Mouse (Mus musculus) CD4-positive helper T cell, adult 2 months (primary cell): ENCODE measurements around the gene Fam98b.
A peak's percentile ranks its signal among the peaks of the same experiment; 100 is the strongest.

ENCODE experiments used
- DNase-seq: peaks from one replicate; pipeline ENCODE4 v3.0.0-alpha.2; 2012; ENCODE audit warnings: low read depth, missing footprints, low spot score

Gene Fam98b

GRCm38 (mm10) chr2:117303391-117304350 lies 54.1 kb downstream of the Fam98b start:
- no peak for DNase-seq

- no peak for DNase-seq
These were observed 55.4 kb downstream of the Fam98b start for GRCm38 (mm10) chr2:117304941-117305340.

GRCm38 (mm10) chr2:117307959-117308358 lies 58.4 kb downstream of the Fam98b start:
- DNase-seq: no peak

- no peak for DNase-seq
These were observed 59.5 kb downstream of the Fam98b start for GRCm38 (mm10) chr2:117309046-117309445.

- DNase-seq: no peak
These were observed 61.8 kb downstream of the Fam98b start for GRCm38 (mm10) chr2:117311349-117311748.

GRCm38 (mm10) chr2:117312030-117312429 lies 62.5 kb downstream of the Fam98b start:
- DNase-seq: no peak

GRCm38 (mm10) chr2:117312441-117312895 lies 62.9 kb downstream of the Fam98b start:
- DNase-seq: peak; percentile 86

GRCm38 (mm10) chr2:117313586-117314235 lies 64.2 kb downstream of the Fam98b start:
- DNase-seq: peak; percentile 73

GRCm38 (mm10) chr2:117318991-117319390 lies 69.5 kb downstream of the Fam98b start:
- no peak for DNase-seq
